Mouse (Mus musculus) adipocyte (in vitro differentiated cells): ENCODE measurements around the gene Sult6b2.

Experiments used
- DNase-seq: peaks from one replicate; pipeline ENCODE4 v3.0.0-alpha.2; 2016; ENCODE audit warnings: low spot score

Sult6b2 gene

DNA sequence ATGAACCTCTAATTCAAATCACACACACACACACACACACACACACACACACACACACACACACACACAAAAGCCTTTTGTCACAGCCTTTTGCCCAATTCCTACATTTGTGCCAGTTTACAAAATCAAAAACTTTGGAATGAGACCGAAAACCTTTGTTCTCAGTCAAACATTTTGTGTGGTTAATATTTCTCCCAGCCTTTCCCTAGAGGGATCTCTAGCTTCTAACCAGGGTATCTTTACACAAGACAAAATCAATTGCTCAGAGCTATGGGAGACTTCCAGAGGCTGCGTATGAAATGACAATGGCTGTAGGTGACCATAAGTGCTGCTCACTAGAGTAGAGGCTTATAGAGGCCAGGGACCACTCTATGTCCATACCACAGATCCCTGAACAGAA is 66.1 kb downstream of the Sult6b2 start:
- peak; percentile 22 for DNase-seq

DNA sequence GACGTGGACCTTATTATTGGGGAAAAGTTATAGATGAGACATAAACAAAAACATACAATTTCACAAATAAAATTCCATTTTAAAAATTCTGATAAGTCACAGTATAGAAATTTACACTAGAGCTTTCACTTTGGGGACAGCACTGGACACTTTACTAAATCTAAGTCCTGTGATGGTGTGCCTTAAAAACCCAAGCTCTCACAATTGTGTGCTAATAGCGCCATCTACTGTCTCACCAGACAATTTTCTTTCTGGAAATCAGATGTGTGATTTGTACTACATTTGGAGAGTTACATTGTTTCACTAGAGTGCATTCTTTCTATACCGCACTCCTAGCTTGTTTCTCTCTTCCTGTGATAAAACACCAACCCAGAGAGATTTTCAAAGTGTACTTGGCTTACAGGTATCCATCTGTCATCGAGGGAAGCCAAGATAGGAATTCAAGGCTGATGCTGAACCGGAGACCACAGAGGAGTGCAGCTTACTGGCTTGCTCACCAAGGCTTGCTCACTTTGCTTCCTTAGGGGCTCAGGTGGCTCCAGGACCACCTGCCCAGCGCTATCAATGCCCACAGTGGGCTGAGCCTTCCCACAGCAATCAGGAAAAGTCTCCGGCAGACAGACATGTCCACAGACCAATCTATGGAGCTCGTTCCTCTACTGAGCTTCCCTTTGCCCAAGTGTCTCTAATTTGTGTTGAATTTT is 68.8 kb downstream of the Sult6b2 start:
- peak; percentile 77 for DNase-seq
